Mouse (Mus musculus) liver, embryonic 12.5 days (tissue): ENCODE measurements around the gene Commd4. TPM values are rescaled to one million over a fixed set of nuclear protein-coding genes. Genes with fewer than 3 reads are reported as not detected.
A peak's percentile ranks its signal among the peaks of the same experiment; 100 is the strongest.
"Not testable (repeated sequence)": the region's sequence is repeated elsewhere in the genome, so short reads cannot be mapped to it uniquely, and the experiment has no call there.

Source experiments
- ATAC-seq: fragments of 200-750 bp; cut with Nextera tagmentation; 2 replicates; pipeline ENCODE4 v1.8.0; 2017; ENCODE audit warnings: moderate number of reproducible peaks, mild to moderate bottlenecking, moderate library complexity
- H3K27ac ChIP-seq: fragments of 300-500 bp; sonication (generic); 2 replicates; pipeline ENCODE4 v1.5.1; 2016; ENCODE audit warnings: mild to moderate bottlenecking
- H3K27me3 ChIP-seq: fragments of 300-500 bp; sonication (generic); replicated peaks from 2 replicates; pipeline ENCODE4 v1.6.1; 2016; ENCODE audit warnings: mild to moderate bottlenecking, moderate library complexity
- H3K36me3 ChIP-seq: fragments of 300-500 bp; sonication (generic); 2 replicates; pipeline ENCODE4 v1.6.1; 2016; ENCODE audit warnings: mild to moderate bottlenecking, moderate library complexity
- H3K4me1 ChIP-seq: fragments of 300-500 bp; sonication (generic); 2 replicates; pipeline ENCODE4 v1.6.1; 2016
- H3K4me2 ChIP-seq: fragments of 300-500 bp; sonication (generic); 2 replicates; pipeline ENCODE4 v1.6.1; 2016; ENCODE audit warnings: mild to moderate bottlenecking, moderate library complexity
- H3K4me3 ChIP-seq: fragments of 300-500 bp; sonication (generic); 2 replicates; pipeline ENCODE4 v1.5.1; 2016; ENCODE audit warnings: mild to moderate bottlenecking, moderate library complexity
- H3K9ac ChIP-seq: fragments of 300-500 bp; sonication (generic); 2 replicates; pipeline ENCODE4 v1.6.1; 2016; ENCODE audit warnings: mild to moderate bottlenecking, moderate library complexity
- H3K9me3 ChIP-seq: fragments of 300-500 bp; sonication (generic); replicated peaks from 2 replicates; pipeline ENCODE4 v1.6.1; 2016; ENCODE audit warnings: mild to moderate bottlenecking, moderate library complexity
- WGBS: fragments of 180-500 bp; shearing (Covaris S2); methylation state at CpG from one replicate; pipeline ENCODE4 v1.1.7; 2016; ENCODE audit not compliant: insufficient replicate concordance; 5-methylcytosine and 5-hydroxymethylcytosine counted together
- polyA plus RNA-seq: library from polyadenylated mRNA; unstranded; fragments of >200 nt; fragmentation: Nextera tagmentation; extraction: Ambion mirVana; gene quantifications from 2 replicates; pipeline ENCODE4 v1.2.1, GENCODE M21; 2016

The Commd4 gene
- 62.8 and 64.2 TPM in 2 replicates for polyA plus RNA-seq

DNA sequence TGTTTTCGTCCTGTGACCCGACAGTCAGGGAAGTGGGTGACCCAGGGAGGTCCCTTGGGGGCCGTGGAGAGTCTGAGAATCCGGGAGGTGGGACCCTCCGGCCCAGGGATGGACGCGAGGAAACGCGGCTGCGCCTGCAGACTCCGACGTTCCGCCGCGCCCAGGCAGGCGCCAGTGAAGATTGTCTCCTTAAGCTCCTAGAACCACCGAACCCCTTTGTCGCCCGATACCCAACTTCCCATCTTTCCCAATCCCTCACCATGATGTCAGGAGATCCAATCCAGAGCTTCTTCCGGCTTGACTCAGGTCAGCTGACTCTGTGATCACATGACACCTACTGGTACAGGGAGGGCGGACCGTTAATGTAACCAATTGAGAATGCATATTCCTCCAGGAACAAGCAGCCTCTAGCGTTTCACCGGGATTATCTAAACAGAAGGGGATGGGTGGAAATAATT lies at the start of gene Commd4:
Gene Commd4 (minus strand): TSS at position 319 of the 458 bp plus-strand sequence.
- Histone ChIP-seq H3K9me3 (no peaks in the 10 kb centered on the region), H3K4me1 (peaks cover 17% of the 10 kb centered on the region), H3K27ac (peak within 1 kb of the TSS; percentile 50; the same call in 1 of the 2 replicates), H3K36me3 (peaks cover 20% of the 10 kb centered on the region), H3K4me3 (peak within 1 kb of the TSS; percentile 84), H3K27me3 (no peaks in the 10 kb centered on the region), H3K9ac (peak within 1 kb of the TSS; percentile 78), H3K4me2 (peak within 1 kb of the TSS; percentile 87)
- ATAC-seq: peak; percentile 80
- under 1% methylated on average over 24 of the region's 24 CpGs for WGBS

DNA sequence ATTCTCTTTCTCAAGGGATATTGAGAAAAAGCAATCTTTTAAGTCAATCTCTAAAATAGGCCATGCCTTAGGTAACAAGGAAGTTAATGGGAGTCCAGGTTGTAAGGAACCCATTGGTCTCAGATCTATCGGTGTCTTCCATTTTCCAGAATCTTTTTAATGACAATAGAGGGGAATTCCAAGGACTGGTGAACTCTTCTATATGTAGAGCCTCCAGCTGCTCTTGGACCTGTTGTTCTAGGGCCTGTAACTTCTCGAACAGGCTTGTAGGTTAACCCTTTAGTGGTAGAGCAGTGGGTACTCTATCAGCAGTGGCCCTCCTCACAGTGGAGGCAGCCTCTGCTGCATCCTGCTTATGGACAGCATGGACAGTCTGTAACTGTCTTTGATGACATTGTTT lies 48.8 kb upstream of the Commd4 start:
- 60% methylated on average over 2 of the region's 2 CpGs for WGBS

DNA sequence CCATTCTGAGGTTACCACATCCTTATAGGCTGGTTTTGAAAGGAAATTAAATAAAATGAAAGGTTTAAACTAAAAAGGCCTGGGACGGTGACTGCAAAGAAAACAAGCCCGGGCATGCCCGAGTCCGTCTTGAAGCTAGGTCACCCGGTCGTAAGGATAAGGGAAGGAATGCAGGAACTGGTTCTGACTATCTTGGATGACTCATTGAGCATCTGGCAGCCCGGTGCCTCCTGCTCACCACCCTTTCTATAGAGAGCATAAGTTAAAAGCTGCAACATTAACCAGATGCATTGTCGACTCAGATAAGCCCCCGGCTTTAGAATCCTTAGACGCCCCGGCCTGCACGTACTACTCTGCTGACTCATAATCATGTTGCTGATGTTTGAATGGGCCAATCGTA lies 45.4 kb upstream of the Commd4 start:
- not testable (repeated sequence) for H3K9ac ChIP-seq, H3K4me2 ChIP-seq, H3K4me3 ChIP-seq, ATAC-seq, H3K36me3 ChIP-seq, H3K4me1 ChIP-seq, H3K27ac ChIP-seq, H3K9me3 ChIP-seq, H3K27me3 ChIP-seq
- WGBS: 42% methylated on average over 13 of the region's 13 CpGs

More for the DNA sequence above, 48.8 kb upstream of the Commd4 start:
- no peaks in the 10 kb centered on the region for H3K27me3 ChIP-seq
- no peak overlapping the region for H3K4me2 ChIP-seq
- no peak overlapping the region for H3K27ac ChIP-seq
- H3K9me3 ChIP-seq: no peaks in the 10 kb centered on the region
- no peak overlapping the region for H3K9ac ChIP-seq
- no peaks in the 10 kb centered on the region for H3K36me3 ChIP-seq
- ATAC-seq: no peak
- H3K4me1 ChIP-seq: no peaks in the 10 kb centered on the region
- no peak overlapping the region for H3K4me3 ChIP-seq

DNA sequence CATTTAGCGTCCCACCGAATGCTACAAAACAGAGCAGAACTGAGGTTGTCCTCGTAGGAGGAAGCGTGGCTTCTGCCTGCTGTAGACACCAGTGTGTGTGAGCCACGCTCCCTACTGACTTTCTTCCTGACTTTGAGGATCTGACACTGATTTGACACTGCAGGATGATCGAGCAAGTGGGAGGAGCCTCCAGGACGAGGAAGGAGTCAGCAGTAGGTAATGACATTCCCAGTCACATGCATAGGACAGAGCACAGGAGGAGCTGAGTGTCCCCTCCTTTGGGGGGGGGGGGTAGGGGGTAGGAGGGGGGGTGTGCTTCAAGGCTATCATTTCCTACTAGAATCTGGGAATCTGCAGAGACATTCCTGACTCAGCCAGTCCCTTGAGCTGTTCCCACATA lies 44.9 kb upstream of the Commd4 start:
- no peaks in the 10 kb centered on the region for H3K9me3 ChIP-seq
- no peak overlapping the region for H3K4me3 ChIP-seq
- no peak overlapping the region for H3K4me2 ChIP-seq
- H3K9ac ChIP-seq: no peak overlapping the region
- no peak overlapping the region for H3K27ac ChIP-seq
- no peaks in the 10 kb centered on the region for H3K27me3 ChIP-seq
- 56% methylated on average over 7 of the region's 7 CpGs for WGBS
- no peaks in the 10 kb centered on the region for H3K36me3 ChIP-seq
- no peak for ATAC-seq
- H3K4me1 ChIP-seq: no peaks in the 10 kb centered on the region

DNA sequence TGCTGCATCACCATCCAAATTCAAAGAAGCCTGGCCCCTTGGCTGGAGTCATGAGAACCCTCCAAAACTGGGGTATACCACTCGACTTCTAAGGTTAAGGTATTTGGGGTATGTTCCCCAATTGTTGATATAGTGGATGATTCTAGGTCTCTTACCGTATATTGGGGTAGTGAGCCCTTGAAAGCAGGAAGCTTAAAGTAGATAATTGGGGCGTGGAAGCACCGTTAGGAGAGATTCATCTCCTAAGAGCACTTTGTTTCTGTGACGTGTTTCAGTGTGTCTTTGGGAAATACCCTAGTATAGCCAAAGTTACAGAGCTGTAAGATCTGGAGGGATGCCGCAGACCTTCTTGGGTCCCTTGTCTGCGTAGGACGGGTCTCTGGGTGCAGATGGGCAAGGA lies 39.3 kb upstream of the Commd4 start:
- H3K9me3 ChIP-seq: no peaks in the 10 kb centered on the region
- no peaks in the 10 kb centered on the region; the same call in 1 of the 2 replicates for H3K27me3 ChIP-seq
- no peaks in the 10 kb centered on the region for H3K4me1 ChIP-seq
- WGBS: 50% methylated on average over 8 of the region's 8 CpGs
- H3K27ac ChIP-seq: no peak overlapping the region
- H3K4me3 ChIP-seq: no peak overlapping the region
- H3K36me3 ChIP-seq: no peaks in the 10 kb centered on the region
- no peak overlapping the region for H3K4me2 ChIP-seq
- ATAC-seq: no peak
- H3K9ac ChIP-seq: no peak overlapping the region

DNA sequence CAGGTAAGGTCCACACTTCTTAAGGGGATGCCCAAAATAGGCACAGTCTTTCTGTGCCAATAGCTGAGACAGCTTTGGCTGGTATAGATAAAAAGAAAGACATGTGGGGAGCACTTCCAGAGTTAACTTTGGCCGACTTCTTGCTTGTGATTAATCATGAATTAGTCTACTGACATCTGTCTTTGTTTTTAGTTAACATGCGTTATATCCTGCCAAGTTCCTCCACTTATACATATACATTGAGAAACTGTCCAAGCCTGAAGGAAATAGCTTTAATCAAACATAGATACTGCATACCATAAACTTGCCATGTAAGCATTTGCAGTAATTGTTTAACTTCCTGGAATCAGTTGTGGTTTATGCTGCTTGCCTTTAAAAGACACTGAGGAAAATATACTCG lies 38.6 kb upstream of the Commd4 start:
- WGBS: 54% methylated on average over 3 of the region's 3 CpGs
- Histone ChIP-seq H3K4me3 (no peak overlapping the region), H3K27ac (no peak overlapping the region), H3K9ac (no peak overlapping the region), H3K27me3 (no peaks in the 10 kb centered on the region; the same call in 1 of the 2 replicates), H3K36me3 (no peaks in the 10 kb centered on the region), H3K9me3 (no peaks in the 10 kb centered on the region), H3K4me1 (no peaks in the 10 kb centered on the region), H3K4me2 (no peak overlapping the region)
- no peak for ATAC-seq

DNA sequence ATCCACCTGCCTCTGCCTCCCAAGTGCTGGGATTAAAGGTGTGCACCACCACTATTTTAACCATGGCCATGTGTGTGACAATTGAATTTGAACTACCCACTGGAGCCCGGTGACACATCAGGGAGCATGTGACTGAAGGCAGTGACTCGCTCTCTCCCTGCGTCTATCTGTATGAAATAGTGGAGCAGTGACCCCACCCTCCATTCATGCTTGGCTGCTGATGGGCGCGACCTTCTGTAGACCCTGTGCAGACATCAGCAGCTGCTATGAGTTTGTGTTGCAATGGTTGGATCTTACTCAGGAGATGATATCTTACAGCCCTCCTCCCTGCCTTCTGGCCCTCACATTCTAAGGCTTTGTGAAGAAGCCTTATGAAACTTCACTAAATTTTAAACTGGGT lies 10.3 kb upstream of the Commd4 start:
- no peak for ATAC-seq
- Histone ChIP-seq H3K36me3 (no peaks in the 10 kb centered on the region), H3K4me3 (no peak overlapping the region), H3K9ac (no peak overlapping the region), H3K9me3 (no peaks in the 10 kb centered on the region), H3K4me2 (no peak overlapping the region), H3K27me3 (0 out of 2 replicates have a peak, but pooled peaks cover 4% of the 10 kb centered on the region), H3K4me1 (no peaks in the 10 kb centered on the region), H3K27ac (no peak overlapping the region)
- WGBS: 63% methylated on average over 5 of the region's 5 CpGs

DNA sequence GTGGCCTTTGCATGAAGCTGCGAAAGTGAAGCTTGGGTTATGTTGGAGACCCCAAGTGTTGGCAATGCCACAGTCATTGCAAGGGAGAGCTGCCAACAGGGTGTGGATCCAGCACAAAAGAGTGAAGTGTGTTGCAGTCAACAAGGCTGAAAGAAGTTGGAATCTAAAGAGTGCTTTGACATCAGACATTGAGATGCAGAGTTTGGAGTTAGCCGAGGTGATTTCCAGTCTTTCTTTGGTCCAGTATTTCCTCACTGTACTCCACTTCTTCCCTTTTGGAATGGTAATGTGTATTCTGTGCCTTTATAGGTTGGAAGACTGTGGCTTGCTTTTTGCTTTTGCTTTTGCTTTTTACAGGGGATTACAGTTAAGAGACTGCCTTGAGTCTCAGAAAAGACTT lies 8.0 kb upstream of the Commd4 start:
- no peak overlapping the region for H3K4me3 ChIP-seq
- 75% methylated on average over 2 of the region's 2 CpGs for WGBS
- H3K9ac ChIP-seq: no peak overlapping the region
- H3K27me3 ChIP-seq: 0 out of 2 replicates have a peak, but pooled peaks cover 4% of the 10 kb centered on the region
- H3K4me2 ChIP-seq: no peak overlapping the region
- H3K27ac ChIP-seq: no peak overlapping the region
- ATAC-seq: no peak
- no peaks in the 10 kb centered on the region for H3K9me3 ChIP-seq
- no peaks in the 10 kb centered on the region for H3K4me1 ChIP-seq
- no peaks in the 10 kb centered on the region for H3K36me3 ChIP-seq

DNA sequence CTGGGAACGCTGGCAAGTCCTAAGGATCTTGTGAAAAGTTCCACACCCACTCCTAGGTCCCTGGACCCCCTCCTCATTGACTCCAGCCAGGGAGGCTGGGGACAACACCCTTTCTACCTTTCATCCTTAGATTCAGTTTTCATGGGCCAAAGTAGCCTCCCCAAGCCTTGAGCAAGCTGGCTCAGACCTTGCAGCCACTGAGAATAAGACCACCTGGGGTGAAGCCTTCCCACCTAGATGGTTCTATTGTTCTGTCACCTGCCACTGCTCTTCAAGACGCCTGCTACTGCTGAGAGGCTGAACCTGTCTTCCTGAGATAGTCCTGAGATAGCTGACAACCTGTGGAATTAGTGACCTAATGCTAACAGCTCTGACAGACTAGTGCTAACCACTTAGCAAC lies 5.0 kb upstream of the Commd4 start:
- Histone ChIP-seq H3K4me1 (peaks cover 6% of the 10 kb centered on the region), H3K27ac (no peak overlapping the region), H3K36me3 (no peaks in the 10 kb centered on the region), H3K4me2 (no peak overlapping the region), H3K9me3 (no peaks in the 10 kb centered on the region), H3K27me3 (0 out of 2 replicates have a peak, but pooled peaks cover 4% of the 10 kb centered on the region), H3K9ac (peak overlapping the region; percentile 3; the same call in 1 of the 2 replicates), H3K4me3 (no peak overlapping the region)
- 36% methylated on average over 2 of the region's 2 CpGs for WGBS
- ATAC-seq: no peak

DNA sequence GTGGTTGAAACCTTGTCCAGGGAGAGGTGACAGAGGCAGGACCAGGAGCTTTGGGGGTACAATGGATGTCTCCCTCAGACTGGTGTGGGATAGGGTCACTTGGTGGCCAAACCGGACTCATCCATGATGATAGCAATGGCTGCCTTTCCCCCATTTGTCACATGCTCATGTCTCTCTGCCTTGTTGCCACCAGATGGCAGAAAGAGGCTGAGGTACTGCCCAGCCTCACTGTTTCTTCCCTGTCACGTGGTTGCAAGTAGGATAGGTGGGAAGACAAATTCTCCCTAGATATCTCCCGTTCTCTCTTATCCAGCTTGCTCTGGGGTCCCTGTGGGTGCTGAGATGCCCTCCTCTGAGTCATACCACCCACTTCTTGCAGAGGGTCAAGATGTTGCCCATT lies 4.4 kb upstream of the Commd4 start:
- no peak for ATAC-seq
- no peak overlapping the region for H3K4me3 ChIP-seq
- no peaks in the 10 kb centered on the region for H3K36me3 ChIP-seq
- WGBS: 13% methylated on average over 3 of the region's 3 CpGs
- H3K27me3 ChIP-seq: 0 out of 2 replicates have a peak, but pooled peaks cover 4% of the 10 kb centered on the region
- H3K9ac ChIP-seq: peak overlapping the region; percentile 3; the same call in 1 of the 2 replicates
- H3K9me3 ChIP-seq: no peaks in the 10 kb centered on the region
- no peak overlapping the region for H3K27ac ChIP-seq
- no peak overlapping the region for H3K4me2 ChIP-seq
- H3K4me1 ChIP-seq: peaks cover 10% of the 10 kb centered on the region

DNA sequence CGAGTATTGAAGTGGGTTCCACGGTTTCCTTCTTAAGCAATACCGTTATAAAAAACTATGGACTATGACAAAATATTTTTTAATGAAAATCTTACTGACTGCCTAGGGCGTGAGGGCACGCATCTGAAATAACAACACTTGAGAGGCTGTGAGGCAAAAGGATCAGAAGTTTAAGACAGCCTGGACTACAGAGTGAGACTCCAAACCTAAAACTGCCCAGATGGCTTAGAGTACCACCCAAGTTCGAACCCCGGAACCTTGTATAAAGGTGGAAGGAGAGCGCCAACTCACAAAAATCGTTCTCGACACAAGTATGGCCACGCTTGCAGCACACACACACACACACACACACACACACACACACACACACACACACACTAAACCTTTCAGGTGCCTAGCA lies 375 bp upstream of the Commd4 start:
- 34% methylated on average over 11 of the region's 11 CpGs for WGBS
- peaks cover 17% of the 10 kb centered on the region for H3K4me1 ChIP-seq

DNA sequence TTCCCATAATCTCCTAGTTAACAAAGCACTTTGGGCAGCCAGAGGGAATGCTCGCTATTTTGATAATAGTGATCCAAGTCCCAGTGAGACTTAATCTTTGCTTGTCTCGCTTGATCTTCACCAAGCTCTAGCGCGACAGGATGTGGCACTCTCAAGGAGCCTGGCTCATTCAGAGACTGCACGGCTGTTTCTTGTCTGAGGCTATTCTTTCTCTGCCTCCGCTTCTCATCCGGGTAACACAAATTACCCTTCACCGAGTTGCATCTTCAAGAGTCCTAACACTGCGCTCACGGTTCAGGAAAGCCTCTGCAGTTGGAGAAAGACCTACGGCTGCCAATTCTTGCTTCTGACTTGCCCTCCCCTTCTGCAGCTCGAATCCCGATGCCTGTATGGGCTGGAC lies 632 bp downstream of the Commd4 start:
- H3K4me1 ChIP-seq: peaks cover 17% of the 10 kb centered on the region
- H3K27ac ChIP-seq: no peak overlapping the region
- peaks cover 20% of the 10 kb centered on the region for H3K36me3 ChIP-seq

More for the DNA sequence above, 375 bp upstream of the Commd4 start:
- peaks cover 20% of the 10 kb centered on the region for H3K36me3 ChIP-seq
- no peak for ATAC-seq
- peak overlapping the region; percentile 78 for H3K9ac ChIP-seq
- peak overlapping the region; percentile 84 for H3K4me3 ChIP-seq
- peak overlapping the region; percentile 87 for H3K4me2 ChIP-seq
- 0 out of 2 replicates have a peak, but pooled peaks cover under 1% of the 10 kb centered on the region for H3K27me3 ChIP-seq
- no peaks in the 10 kb centered on the region for H3K9me3 ChIP-seq
- H3K27ac ChIP-seq: no peak overlapping the region; the same call in 1 of the 2 replicates

DNA sequence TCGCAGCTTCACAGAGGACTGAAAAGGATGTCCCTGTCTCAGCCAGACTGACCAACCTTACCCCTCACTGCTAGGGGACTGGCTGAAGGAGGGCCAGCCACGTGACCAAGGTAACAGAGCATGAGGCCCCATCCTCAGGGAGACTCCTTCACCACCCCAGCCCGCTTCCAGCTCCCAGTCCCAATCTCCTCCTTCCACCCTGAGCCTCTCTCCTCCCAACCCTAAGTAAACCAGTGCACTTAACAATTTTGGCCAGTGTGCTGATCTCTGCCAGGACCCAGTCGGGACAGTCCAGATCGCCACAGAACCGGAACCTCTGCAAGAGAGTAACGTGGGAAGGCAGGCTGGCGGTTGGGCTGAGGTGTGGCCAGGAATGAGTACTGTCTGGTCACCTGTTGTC lies 1.3 kb downstream of the Commd4 start:
- no peak for ATAC-seq
- peak overlapping the region; percentile 84; the same call in 1 of the 2 replicates for H3K4me3 ChIP-seq
- H3K27ac ChIP-seq: no peak overlapping the region
- no peak overlapping the region for H3K9ac ChIP-seq
- H3K4me1 ChIP-seq: peaks cover 17% of the 10 kb centered on the region
- 80% methylated on average over 8 of the region's 8 CpGs for WGBS
- peak overlapping the region; percentile 87 for H3K4me2 ChIP-seq
- peaks cover 20% of the 10 kb centered on the region for H3K36me3 ChIP-seq
- H3K9me3 ChIP-seq: no peaks in the 10 kb centered on the region
- H3K27me3 ChIP-seq: no peaks in the 10 kb centered on the region

More for the DNA sequence above, 632 bp downstream of the Commd4 start:
- Histone ChIP-seq H3K4me2 (peak overlapping the region; percentile 87), H3K27me3 (no peaks in the 10 kb centered on the region), H3K4me3 (peak overlapping the region; percentile 84), H3K9ac (peak overlapping the region; percentile 78), H3K9me3 (no peaks in the 10 kb centered on the region)
- no peak for ATAC-seq
- WGBS: 22% methylated on average over 13 of the region's 13 CpGs
